Mouse (Mus musculus) kidney, postnatal 4 days (tissue): ENCODE data around the gene Sh2b3.

Experiments used
- DNase-seq, 2 experiments: peaks; one replicate each; pipeline ENCODE4 v3.0.0; 2021; ENCODE audit warnings: mixed read lengths in 2 of 2

Sh2b3 gene

DNA sequence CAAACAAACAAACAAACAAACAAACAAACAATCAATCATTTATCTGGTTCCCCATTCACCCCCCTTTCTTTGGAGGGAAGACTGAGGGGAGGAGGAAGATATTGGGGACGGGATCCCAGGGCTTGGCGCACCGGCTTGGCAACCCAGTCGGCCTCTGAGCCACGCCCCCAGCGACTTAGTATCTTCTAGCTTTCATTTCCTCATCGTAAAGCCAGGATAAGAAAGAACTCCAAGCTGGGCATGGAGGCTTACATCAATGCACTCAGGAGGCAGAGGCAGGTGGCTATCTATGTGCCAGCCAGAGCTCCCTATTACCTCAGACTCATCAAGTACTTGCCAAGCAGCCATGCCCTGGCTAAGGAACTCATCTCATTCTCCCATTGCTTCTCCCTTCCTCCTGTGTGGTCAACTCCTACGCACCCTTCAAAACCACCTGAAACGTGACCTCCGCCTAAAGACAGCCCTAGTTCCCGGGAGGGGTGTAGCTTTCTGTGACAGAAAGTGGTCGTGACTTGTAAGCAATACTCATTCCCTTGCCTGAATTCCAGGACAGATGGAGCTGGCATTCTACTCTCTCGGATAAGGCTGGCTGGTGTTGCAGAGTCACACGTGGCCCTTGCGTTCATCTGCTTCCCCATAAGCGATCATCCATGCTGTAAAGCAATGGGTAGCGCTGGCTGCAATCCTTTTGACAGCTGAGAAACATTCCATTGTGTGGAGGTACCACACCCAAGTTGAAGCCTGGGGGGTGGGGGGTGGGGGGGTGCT, 5.9 kb upstream of the Sh2b3 start:
- peak in 1 of 2 experiments; percentile 39 for DNase-seq

DNA sequence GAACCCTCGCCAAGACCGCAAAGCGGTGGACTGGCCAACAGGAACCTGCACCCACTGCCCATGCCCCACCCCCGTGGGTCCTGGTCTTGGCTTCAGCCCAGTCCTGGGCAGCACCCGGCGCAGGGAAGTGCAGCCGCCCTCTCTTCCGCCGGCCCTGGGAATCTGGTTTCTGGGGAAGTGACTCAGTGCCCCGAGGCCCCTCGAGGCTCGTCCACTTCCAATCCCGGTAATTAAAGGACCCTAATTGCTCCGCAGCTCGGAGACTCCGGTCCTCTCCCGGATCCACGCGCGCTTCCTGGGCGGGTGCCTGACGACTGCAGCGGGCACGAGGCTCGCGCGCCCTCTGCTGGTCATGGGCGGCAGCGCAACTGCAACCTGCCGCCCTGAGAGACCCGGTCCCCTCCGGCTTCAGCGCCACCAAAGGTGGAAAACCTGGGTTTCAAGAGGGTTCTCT, 5.2 kb upstream of the Sh2b3 start:
- DNase-seq: peak; percentile 89 to 91

DNA sequence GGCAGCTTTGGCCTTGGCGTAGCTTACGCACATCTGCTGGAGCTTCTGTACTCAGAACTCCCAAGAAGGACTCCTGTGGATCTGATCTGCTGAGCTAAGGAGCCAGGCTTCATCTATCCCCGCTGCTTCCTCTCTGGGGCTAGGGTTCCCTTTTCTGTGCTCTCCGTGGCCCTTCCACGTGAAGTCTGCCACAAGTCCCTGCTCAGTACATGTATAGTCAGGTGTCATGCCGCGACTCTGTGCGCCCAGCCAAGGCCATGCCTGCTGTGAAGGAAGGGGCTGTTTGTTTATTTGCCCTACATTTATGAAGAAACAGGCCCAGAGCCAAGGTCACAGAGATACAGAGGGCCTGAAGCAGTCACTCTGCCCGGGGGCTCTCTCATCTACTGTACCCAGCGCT, 4.5 kb upstream of the Sh2b3 start:
- no peak for DNase-seq

DNA sequence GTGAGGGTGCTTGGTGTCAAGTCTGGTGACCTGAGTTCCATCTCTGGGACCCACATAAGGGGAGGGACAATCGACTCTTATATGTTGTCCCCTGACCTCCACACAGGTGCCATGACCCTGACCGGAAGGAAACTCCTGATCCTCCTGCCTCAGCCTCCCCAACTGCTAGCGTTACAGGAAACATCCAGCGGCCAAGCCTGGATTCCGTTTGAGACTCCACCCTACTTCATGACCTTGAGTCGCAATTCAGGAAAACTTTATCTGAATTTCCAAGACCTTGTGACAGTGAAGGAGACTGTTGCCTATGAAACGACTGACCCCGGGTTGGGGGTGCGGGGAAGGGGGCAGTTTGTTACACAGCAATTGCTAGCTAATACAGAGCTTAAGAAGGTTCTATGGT, 4.1 kb upstream of the Sh2b3 start:
- no peak for DNase-seq

DNA sequence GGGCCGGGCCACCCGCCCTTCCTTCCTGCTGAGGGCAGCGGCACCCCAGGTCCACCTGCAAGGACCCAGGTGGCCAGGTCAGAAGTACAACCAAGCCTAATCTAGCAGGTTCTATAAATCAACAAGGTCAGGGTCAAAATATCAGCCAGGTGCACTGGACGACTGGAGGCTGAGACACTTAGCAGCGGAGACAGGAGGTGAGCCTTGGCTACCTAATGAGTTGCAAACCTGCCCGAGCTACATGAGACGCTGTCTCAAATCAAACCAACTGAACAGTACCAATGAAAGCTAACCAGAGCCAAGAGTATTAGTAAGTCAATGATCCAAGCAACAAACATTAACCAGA, 1.7 kb upstream of the Sh2b3 start:
- no peak for DNase-seq

DNA sequence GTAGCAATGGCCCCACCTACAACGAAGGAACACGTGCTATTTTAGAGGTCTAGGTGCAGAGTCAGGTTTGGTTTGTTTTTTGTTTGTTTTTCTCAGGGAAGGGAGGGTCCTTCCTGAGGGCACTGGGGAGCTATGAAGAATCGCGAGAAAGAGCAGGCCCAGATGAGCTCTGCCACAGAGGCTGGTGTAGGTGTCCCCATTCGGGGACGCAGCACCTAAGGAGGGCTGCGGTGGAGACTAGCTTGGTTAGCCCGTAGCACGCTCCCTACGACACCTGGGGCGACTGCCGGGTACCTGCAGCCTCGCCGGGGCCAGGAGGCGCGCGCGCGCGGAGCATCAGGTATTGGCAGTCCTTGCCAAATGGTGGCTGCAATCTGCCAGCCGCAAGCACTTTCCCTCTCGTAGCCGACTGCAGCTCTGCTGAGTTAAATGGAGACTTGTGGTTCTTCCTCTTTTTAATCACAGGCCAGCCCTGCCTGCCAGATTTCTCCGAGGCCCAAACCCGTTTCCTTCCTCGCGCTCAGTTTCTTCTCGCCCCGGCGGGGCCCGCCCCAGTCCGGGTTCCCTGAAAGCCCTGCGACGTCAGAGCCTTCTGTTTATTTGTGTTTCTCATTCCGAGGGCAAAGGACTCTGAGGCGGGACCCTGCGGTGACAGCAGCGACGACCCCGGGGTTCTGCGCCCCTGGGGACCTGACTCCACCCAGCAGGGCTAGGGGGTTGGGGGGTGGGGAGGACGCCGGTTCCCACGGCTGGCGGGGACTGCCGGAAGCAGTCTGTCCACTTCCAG, 1.1 kb upstream of the Sh2b3 start:
- DNase-seq: peak; percentile 67 to 79

DNA sequence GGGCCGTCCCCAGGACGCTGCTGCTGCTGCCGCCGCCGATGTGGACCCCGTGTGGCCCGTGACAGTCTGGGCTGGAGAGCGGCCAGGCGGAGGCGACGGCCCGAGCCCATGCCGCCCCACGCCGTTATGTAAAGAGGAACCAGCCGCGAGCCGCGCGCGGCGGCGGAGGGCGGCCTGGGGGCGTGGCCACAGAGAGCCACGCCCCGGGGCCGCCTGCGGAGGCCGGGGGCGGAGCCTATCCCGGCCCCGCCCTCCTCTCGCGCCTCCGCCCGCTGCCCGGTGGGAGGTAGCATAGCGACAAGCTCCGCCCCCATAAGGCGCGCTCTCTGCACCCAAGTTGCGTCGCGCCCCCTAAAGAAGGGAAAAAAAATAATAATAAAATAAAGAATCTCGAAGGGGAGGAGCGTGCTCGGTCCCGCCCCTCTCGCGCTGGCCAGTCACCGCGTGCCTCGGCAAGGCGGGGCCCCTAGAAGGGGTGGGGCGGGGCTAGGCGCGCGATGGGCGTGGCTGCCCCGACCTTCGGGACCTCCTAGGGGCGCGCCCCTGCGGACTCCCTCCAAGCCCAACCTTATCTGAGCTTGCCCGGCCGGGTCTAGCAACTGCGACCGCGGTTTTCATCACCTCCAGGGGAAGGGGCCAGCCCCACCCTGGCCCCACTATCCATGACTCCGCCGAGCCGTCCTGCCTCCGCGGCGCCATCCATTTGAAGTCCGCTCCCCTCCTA, 592 bp downstream of the Sh2b3 start:
- DNase-seq: peak; percentile 95 to 97

DNA sequence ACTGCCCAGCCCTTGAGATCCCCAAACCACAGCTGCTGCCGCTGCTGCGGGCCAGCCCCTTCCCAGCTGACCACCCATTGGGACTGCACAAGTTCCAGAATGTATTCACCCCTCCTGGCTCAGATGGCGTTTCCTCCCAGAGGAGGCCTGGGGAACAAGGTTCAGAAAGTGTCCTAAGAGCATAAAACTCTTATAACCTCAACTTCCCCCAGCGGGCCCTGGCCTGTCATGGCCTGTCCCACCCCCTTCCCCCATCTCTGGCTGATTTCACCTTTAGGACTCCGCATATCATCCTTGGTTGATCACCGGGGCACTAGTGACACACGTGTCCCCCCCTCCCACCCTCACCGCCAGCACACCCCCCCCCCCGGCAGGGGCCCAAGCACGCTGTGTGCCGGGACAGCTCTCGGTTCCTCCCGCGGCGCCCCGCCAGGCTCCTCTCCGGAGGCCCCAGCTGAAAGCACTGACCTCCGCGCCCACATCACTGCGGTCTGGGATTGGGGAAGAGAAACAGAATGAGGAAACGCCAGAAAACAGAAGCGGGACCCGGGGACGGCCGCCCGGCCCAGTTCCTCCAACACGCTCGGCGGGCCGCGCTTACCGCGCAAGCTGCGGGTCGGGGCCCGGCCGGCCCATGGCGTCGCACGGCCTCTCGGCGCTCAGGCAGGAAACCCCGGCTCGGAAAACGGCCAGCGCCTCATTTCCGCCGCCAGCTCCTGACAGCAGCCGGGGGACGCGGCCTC, 1.3 kb downstream of the Sh2b3 start:
- DNase-seq: peak; percentile 46 to 60

DNA sequence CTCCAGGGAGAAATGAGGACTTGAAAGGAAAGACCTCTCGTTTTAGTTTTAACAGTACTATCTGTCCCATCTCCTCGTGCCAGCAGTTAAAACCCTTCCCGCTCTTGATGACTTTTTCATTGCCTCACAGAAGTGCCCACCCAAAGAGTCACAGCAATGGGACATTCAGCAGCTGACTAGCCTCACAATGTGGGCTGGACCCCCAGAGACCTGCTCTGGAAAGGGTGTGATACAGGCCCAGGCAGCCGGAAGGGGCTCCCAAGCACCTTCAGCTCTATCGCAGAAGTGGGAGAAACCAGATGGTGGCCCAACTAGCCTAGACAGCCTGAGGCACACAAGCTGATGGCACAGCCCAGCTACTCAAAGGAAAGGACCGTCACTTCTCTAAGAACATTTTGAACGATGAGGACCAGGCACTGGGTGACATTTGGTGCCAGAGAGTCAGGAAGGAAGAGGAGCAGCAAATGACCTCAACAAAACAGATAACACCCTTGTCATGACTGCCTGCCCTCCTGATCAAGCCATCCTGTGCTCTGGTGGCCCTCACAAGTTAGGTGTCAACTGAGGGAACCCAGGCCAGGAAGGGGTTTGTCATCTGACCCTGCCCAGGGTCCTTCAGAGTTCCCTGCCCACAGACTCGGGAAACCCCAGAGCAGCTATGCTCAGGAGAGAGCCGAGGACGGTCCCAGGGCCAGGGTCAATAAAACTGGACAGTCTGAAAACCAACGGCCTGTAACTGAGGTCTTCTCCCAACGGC, 2.3 kb downstream of the Sh2b3 start:
- DNase-seq: peak in 1 of 2 experiments; percentile 37

DNA sequence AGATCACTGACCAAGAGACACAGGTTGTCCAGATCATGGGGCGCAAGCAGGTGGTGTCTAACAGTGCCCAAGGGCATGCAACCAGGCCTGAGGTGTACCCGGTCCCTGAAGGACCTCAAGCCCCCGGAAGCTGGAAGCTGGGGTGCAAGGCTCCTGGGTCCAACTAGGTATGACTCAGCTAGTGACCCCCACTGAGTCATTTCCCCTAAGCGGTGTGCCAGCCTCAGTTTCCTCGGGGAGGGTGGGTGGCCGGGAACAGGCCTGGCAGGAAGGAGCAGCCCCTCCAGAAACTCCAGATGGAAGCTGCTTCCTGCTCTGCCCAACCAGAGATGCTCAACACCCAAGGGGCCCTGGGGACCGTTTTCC, 3.2 kb downstream of the Sh2b3 start:
- no peak for DNase-seq

DNA sequence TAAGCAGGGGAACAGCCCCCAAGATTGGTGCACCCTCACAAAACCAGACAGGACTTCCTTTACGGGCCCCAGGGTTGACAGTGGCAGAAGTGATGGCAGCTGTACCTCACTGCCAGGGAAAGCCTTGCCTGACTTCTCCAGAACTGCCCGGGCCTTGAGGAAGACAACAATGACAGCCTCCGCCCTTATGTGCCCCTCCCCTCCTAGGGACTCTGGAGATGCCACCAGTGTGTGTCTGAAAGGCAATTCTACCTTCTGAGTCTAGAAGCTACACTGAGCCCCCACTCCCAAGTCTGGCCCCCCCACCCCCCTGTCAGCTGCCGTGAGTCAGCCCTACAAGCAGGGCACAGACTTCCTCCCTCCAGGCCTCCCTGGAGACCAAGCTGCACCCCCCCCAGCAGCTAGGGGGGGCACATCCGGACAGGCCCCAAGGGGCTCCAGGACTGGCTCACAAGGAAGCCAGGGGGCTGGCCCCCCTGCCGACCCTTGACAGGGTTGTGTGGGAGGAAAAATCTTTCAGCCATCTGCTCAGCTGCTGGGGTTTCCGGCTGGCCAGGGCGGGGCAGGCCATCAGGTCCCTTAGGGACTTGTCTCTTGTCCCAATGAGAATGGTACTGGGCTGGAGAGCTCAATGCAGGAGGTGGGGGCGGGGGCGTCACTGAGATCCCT, 3.7 kb downstream of the Sh2b3 start:
- peak; percentile 82 to 90 for DNase-seq

DNA sequence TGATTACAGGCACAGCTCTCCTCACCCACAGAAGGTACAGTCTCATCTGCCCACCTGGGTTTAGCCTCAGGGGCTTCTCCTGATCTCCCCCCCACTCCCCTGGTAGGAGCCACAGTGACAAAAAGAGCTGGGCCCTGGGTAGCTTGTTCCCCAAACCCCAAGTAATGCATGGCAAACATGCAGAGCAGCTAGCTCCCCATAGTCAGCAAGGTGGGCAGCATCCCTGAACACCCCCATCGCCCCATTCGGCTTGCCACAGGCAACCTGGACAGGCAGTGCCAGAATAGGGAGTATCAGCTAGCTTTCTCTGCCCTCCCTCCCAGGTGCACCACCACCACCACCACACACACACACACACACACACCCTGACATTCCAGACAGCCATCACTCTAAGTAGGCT, 4.3 kb downstream of the Sh2b3 start:
- no peak for DNase-seq

DNA sequence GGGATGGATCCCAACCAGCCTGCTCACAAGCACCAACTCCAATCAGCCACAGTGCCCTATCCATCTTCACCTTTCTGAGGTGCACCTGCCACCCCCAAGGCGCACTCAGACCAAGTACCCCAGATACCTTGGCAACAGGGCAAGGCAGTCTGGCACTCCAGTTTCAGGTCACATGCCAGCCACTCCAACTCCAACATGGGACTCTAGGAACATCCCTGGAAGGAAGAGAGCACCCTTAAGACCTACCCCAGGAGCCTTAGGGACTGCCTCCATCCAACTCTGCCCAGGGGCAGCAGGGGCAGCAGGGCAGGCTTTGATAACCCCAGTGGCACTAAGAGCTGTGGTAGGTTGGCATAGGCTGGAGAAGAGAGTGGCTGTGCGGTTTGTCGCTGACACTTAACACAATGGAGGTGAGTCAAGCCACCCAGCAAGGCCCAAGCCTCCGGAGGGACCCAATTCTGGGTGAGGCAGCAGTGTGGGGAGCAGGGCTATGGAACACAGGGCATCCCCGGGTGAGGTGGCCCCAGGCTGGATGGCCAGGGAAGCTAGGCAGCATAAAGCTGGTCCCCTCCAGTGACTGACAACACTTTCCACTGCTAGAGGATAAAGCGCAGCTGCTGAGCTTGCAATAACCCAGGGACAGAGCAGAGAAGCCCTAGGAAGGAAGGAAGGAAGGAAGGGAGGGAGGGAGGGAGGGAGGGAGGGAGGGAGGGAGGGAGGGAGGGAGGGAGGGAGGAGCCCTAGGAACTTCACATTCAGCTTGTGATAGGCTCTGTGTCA, 4.9 kb downstream of the Sh2b3 start:
- peak in 1 of 2 experiments; percentile 44 for DNase-seq

DNA sequence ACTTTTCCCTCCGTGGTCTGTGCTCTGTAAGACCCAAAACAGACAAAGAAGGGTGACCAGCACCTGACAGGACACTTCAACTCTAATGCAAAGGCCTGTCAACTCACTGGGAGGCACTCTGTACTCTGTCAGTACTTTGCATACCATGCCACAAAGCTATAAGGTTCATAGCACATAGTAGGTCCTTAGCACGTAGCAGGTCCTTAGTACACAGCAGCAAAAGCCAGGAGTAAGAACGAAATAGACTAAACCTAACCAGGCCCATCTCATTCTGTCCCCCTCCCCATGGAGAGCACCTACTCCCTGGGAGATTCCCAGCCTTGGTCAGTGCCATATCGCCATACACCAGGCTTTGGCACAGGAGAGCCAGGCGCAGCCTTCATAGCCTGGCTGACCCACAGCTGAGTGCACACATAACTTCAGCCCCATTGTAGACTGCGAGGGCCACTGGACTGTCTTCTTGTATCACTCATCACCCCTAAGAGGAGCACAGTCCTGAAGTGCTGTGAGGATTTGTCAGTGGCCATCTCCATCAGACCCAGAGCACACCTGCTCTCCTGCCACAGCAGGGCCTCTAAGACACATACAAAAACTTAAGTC, 6.3 kb downstream of the Sh2b3 start:
- no peak for DNase-seq

DNA sequence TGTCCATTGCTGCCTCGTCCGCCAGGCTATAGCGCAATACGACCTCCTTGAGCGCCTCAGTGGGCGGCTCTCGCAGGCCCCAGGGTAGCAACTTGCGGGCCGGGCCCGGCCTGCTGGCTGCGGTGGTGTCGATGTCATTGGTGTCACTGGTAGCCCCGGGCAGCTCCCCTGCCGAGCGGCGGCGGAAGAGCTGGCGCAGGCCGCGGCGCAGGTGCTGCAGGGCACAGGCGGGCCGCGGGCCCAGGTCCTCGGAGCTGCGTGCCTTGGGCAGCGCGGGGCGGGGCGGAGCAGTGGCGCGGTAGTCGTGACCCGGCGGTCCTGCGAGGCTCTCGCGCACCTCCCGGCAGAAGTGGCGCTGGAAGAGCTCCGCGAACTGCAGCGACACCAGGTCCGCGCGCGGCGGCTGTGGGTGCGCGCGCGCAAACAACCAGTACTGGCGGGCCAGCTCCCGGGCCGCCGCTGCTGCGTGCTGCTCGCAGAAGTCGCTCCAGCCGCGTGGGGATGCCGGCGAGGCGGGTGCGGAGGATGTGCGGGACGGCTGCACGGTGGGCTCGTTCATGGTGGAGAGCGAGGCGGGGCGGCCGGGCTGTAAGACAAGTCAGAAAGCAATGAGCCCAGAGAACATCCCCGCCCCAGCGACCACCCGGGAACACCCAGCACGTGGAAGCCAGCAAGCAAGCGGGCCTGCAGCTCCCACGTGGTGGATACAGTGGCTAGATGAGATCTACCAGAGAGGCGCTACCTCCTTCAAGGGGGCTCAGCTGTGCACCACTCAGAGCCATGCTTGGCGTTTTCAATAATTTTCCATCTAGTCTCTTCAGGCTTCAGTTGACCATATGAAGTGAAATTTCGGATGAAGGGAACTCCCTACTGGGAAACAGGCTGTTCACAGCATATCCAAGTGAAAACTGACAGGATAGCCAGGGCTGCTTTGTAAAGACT, 8.7 kb downstream of the Sh2b3 start:
- DNase-seq: peak; percentile 43 to 65

DNA sequence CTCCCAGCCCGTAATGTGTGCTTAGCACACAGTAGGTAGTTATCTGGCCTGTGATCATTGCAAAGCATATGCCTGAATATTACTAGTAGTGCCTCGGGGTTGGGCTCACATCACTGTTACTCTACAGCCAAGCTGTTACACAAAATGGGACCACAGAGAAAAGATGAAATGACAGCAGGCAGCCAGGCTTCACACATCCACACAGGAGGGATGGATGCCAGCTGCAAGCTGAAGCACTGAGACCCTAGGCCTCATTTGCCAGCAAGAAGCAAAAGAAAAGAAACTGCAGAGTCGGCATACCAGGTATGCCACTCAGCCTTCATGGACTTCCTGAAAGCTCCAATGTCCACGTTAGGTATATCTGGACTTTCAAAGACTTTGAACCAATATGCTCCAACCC, 9.6 kb downstream of the Sh2b3 start:
- DNase-seq: no peak

DNA sequence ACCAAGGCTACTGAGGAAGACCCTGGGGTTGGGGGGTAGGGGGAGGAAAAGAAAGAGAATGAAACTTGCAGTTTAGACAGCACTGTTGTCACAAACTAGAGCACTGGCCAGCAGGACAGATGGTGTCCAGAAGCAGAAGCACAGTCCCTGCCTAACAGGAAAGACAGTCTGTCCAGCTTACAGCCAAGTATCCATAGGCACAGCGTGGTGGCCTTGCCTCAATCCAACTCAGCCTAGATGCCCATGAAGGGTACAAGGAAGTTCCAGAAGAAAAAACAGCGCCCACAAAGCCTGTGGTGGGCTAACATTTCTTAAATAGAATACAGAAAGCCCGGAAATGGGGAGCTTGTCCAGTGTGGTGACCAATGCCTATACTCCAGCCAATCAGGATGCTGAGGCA, 11.8 kb downstream of the Sh2b3 start:
- DNase-seq: no peak

DNA sequence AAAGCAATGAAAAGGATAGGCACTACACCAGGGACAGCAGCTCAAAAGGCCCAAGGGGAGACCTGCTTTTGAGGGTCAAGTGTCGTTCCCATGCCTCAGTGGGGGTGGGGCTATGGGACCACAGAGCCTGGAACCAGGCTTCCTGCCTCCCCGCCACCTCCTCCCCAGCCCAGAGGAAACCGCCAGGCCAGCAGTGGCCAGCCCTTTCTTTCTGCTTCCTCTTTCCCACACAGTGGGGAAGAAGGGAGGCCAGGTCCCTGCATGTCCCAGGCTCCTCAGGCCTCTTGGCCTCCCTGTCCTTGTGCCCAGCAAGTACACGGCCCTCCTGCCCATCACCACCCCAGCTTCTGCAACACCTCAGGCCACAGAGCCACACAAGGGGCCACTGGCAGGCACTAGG, 13.3 kb downstream of the Sh2b3 start:
- peak; percentile 57 to 66 for DNase-seq

DNA sequence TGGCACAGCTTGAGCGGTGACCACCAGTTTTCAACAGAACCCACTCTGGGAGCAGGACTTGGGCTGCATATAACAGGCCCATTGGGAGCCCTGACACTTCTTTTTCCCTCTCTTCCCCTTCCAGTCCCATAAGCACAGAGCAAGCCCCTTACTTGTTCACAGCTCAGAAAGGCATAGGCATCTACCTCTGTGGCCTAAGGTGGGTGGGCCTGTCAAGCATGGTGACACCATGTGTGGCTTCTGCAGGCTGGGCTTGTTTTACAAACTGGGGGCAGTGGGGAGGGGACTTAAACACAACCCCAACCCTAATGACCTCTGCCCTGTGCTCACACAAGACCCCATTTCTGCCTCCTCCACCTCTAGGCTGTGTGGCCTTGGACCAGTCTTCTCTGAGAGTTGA, 13.8 kb downstream of the Sh2b3 start:
- DNase-seq: peak in 1 of 2 experiments; percentile 4
